Mouse (Mus musculus) CH12.LX (cell line): ENCODE results near the gene Col4a2.

Experiments
- BHLHE40 ChIP-seq: IDR thresholded peaks from 2 replicates; pipeline ENCODE4 v1.6.1; 2011; ENCODE audit warnings: mild to moderate bottlenecking, low read depth, low read length, improper control_type of control experiment
- CTCF ChIP-seq, 2 experiments: IDR thresholded peaks in 1 of 2; conservative IDR thresholded peaks in 1 of 2; 2 replicates each; pipeline ENCODE4 v1.5.1; 2011 to 2012; ENCODE audit warnings: low read depth in 2 of 2, low read length in 2 of 2, improper control_type of control experiment in 1 of 2, inconsistent platforms in 1 of 2, mild to moderate bottlenecking in 1 of 2, moderate library complexity in 1 of 2
- JUND ChIP-seq: conservative IDR thresholded peaks from 2 replicates; pipeline ENCODE4 v1.6.1; 2011; ENCODE audit warnings: low read depth, low read length, improper control_type of control experiment
- MAX ChIP-seq: IDR thresholded peaks from 2 replicates; pipeline ENCODE4 v1.6.1; 2011; ENCODE audit warnings: low read length, improper control_type of control experiment
- POLR2A ChIP-seq: IDR thresholded peaks from 2 replicates; pipeline ENCODE4 v1.6.1; 2011; ENCODE audit warnings: low read depth, mild to moderate bottlenecking, improper control_type of control experiment, low read length
- RAD21 ChIP-seq: IDR thresholded peaks from 2 replicates; pipeline ENCODE4 v1.6.1; 2011; ENCODE audit warnings: low read depth, mild to moderate bottlenecking, low read length, improper control_type of control experiment, moderate library complexity
- RCOR1 ChIP-seq: conservative IDR thresholded peaks from 2 replicates; pipeline ENCODE4 v1.6.1; 2012; ENCODE audit warnings: low read depth, mild to moderate bottlenecking, inconsistent platforms, low read length, improper control_type of control experiment
- TCF12 ChIP-seq: IDR thresholded peaks from 2 replicates; pipeline ENCODE4 v1.6.1; 2014; ENCODE audit warnings: low read depth, mild to moderate bottlenecking, inconsistent platforms, low read length, improper control_type of control experiment

DNA sequence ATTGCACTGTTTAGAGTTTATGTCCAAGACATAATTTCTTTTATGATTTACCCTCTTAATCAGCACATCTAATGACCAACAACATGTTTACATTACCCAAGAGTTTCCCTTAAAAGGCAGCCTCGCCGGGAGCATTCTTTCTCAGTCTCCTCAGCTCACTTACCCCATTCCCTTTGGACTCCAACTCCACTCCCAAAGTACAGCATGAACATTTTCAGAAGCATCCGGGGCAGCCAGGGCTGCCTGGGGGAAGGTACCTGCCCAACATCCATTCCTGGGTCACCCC is 13.3 kb upstream of the Col4a2 start:
- TF ChIP-seq CTCF (conservative IDR thresholded peaks at IDR 0.05 in 1 of 2, IDR thresholded peaks at IDR 0.05 in 1 of 2; ENCODE audit: low read depth in 2 of 2, low read length in 2 of 2), result no peak
- TF ChIP-seq MAX, result no peak
- TF ChIP-seq RCOR1, result no peak
- no peak for TF ChIP-seq POLR2A
- no peak for TF ChIP-seq RAD21
- no peak for TF ChIP-seq TCF12
- no peak for TF ChIP-seq JUND
- no peak for TF ChIP-seq BHLHE40
